Mouse (Mus musculus): Measurements from ENCODE around the gene Pi4k2b. TPM values are rescaled to one million over a fixed set of nuclear protein-coding genes. Genes with fewer than 3 reads are reported as not detected.
A peak's percentile ranks its signal among the peaks of the same experiment; 100 is the strongest.
"Not testable (repeated sequence)": the region's sequence is repeated elsewhere in the genome, so short reads cannot be mapped to it uniquely, and the experiment has no call there.

Pi4k2b gene
- polyA plus RNA-seq, 1 experiment from 2014 or later = 17.3 TPM

DNA sequence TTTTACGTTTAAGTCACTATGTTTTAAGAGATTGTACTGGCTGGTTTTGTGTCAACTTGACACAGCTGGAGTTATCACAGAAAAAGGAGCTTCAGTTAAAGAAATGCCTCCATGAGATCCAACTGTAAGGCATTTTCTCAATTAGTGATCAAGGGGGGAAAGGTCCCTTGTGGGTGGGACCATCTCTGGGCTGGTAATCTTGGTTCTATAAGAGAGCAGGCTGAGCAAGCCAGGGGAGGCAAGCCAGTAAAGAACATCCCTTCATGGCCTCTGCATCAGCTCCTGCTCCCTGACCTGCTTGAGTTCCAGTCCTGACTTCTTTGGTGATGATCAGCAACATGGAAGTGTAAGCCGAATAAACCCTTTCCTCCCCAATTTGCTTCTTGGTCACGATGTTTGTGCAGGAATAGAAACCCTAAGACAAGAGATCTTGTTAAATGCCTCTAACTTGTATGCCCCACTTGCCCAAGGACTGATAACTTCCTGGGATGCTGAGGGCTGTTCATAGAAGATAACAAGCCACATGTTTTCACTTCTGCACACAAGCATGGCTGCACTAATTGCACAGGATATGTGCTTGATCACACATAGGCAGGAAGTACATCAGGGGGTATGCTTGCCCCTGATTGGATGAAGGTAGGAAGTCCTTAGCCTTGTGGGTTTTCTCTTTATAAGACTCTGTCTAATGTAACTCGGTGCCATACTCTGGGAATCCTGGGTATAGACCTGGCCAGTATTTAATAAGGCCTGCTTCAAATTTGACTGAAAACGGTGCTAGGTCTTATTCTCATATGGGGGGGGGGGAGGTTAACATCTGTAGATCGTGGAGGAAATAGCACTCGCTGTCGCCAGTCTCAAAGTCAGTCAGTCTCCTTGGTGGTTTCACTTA is 35.3 kb downstream of the Pi4k2b start:
- not testable (repeated sequence) for H3K9me3 ChIP-seq (replicated peaks); H3K4me3 ChIP-seq (replicated peaks); H3K27me3 ChIP-seq; H3K9ac ChIP-seq; H3K36me3 ChIP-seq (replicated peaks)
- WGBS (ENCODE audit: insufficient replicate concordance) = 71% methylated on average over 8 of the region's 8 CpGs
- Histone ChIP-seq H3K4me1 (replicated peaks) (peaks cover 27% of the 10 kb centered on the region), H3K27ac (replicated peaks) (peak overlapping the region; percentile 71), H3K4me2 (peak overlapping the region; percentile 29)
- peak; percentile 96 for ATAC-seq (ENCODE audit: insufficient read depth)

DNA sequence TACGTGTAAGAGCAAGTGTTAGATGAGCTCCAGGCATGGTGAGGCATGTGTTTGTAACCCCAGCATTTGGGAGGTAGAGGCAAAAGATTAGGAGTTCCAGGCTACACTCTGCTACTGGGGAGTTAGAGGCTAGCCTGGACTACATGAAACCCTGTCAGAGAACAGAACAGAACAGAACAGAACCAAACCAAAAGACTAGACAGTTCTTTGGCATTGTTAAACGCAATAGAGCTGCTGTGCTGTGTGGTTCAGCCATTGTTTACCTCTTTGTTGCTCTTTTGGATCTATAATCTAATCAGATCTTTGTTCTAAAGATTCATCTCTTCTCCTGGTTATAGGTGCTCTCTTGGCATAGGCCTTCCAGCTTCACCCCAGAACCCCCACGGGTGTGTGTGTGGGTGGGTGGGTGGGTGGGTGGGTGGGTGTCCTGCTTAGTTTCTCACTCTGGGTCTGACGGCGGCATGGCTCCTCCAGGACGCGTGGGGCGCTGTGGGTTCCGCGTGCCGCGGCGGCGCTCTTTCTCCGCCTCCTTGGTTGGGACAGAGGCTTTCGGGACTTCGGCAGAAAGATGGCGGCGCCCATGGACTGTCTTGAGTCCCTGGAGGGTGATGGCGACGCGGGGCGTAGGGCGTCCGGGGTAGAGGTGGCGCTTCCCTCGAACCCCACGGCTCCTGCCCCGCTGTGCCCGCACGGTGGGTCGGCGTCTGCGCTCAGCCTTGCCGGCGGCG is 41.3 kb downstream of the Pi4k2b start:
- Histone ChIP-seq H3K9ac (peak overlapping the region; percentile 84), H3K9me3 (replicated peaks) (no peaks in the 10 kb centered on the region), H3K4me2 (peak overlapping the region; percentile 71), H3K36me3 (replicated peaks) (peaks cover 5% of the 10 kb centered on the region; the same call in 1 of the 2 replicates), H3K27ac (replicated peaks) (peak overlapping the region; percentile 80), H3K4me3 (replicated peaks) (peak overlapping the region; percentile 98), H3K27me3 (no peaks in the 10 kb centered on the region), H3K4me1 (replicated peaks) (peaks cover 24% of the 10 kb centered on the region)
- WGBS (ENCODE audit: insufficient replicate concordance) = 4% methylated on average over 36 of the region's 37 CpGs
- peak; percentile 91 for ATAC-seq (ENCODE audit: insufficient read depth)

DNA sequence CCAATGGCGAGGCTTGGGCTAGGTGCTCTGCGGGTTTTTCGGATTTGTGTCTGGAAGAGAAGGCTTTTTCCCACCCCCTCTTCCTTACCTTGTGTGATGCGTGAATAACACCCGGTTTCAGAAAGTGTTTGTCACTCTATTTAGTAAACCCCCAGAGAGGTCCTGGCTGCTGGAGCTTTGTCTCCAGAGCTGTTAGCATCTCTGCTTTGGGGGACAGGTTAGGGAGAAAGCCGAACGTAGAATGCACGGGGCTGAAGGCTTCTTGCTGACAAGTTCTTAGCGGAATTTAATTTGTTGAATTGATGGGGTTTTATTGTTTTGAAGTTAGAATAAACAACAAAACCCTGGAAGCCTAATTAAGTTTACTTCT is 41.9 kb downstream of the Pi4k2b start:
- no peaks in the 10 kb centered on the region for H3K9me3 ChIP-seq (replicated peaks)
- peak; percentile 61 for ATAC-seq (ENCODE audit: insufficient read depth)
- 0% methylated on average over 9 of the region's 9 CpGs for WGBS (ENCODE audit: insufficient replicate concordance)

DNA sequence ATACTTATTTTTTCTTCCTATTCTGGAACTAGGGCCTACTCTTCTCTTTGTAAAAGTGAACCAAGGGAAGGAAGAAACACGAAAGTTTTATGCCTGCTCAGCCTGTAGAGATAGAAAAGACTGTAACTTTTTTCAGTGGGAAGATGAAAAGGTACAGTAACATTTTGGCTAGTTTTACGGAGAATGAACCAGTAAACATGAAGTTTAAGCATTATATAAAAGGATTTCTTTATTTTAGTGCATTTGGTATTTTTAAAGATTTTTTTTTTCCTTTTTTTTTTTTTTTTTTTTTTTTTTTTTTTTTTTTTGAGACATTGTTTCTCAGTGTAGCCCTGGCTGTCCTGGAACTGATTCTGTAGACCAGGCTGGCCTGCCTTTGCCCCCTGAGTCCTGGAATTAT is 42.6 kb downstream of the Pi4k2b start:
- Histone ChIP-seq H3K36me3 (replicated peaks) (peaks cover 13% of the 10 kb centered on the region), H3K27me3 (no peaks in the 10 kb centered on the region), H3K9me3 (replicated peaks) (no peaks in the 10 kb centered on the region), H3K4me2 (peak overlapping the region; percentile 71), H3K27ac (replicated peaks) (no peak overlapping the region), H3K4me3 (replicated peaks) (peak overlapping the region; percentile 98), H3K9ac (no peak overlapping the region), H3K4me1 (replicated peaks) (peaks cover 23% of the 10 kb centered on the region)
- 75% methylated on average over 2 of the region's 2 CpGs for WGBS (ENCODE audit: insufficient replicate concordance)
- ATAC-seq (ENCODE audit: insufficient read depth) = no peak

More for the DNA sequence above, 41.9 kb downstream of the Pi4k2b start:
- Histone ChIP-seq H3K36me3 (replicated peaks) (peaks cover 5% of the 10 kb centered on the region), H3K4me1 (replicated peaks) (peaks cover 23% of the 10 kb centered on the region), H3K4me2 (peak overlapping the region; percentile 71), H3K9ac (peak overlapping the region; percentile 84), H3K4me3 (replicated peaks) (peak overlapping the region; percentile 98), H3K27me3 (no peaks in the 10 kb centered on the region), H3K27ac (replicated peaks) (peak overlapping the region; percentile 80)

DNA sequence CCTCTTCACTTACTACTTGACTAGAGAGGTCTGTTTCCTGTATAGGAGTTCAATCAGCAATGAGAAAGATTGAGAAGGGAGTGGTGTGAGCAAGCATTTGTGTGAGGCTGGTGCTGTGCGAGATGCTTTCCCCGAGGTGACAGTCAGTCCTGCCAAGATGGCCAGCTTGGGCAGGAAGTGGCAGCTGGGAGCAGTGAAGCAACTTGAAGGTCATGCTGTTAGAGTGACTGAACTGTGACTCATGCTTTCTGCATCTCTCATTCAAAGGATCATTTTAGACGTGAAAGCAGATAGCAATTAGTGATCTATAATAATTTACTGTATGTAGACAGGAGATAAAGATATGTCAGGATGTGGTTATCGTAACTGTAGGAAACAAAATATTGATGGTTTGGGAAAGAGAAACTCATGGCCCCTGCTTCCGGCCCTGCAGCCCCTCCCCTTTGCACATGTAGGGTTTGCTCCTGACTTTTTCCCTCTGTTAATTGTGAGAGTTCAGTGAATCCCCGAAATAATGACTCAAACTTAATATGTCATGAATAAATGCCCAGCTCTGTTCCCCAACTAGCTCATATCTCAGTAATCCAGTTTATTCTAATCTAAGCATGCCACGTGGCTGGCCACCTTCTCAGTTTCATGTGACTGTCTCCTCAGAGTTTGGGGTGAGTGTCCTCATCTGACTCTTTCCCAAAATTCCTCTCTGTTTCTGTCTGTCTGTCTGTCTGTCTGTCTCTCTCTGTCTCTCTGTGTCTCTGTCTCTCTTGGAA is 45.4 kb downstream of the Pi4k2b start:
- Histone ChIP-seq H3K27me3 (no peaks in the 10 kb centered on the region), H3K4me3 (replicated peaks) (no peak overlapping the region), H3K9me3 (replicated peaks) (no peaks in the 10 kb centered on the region), H3K9ac (no peak overlapping the region), H3K4me2 (no peak overlapping the region), H3K36me3 (replicated peaks) (peaks cover 16% of the 10 kb centered on the region), H3K4me1 (replicated peaks) (peaks cover 23% of the 10 kb centered on the region), H3K27ac (replicated peaks) (no peak overlapping the region)
- WGBS (ENCODE audit: insufficient replicate concordance) = 37% methylated on average over 7 of the region's 7 CpGs
- no peak for ATAC-seq (ENCODE audit: insufficient read depth)

DNA sequence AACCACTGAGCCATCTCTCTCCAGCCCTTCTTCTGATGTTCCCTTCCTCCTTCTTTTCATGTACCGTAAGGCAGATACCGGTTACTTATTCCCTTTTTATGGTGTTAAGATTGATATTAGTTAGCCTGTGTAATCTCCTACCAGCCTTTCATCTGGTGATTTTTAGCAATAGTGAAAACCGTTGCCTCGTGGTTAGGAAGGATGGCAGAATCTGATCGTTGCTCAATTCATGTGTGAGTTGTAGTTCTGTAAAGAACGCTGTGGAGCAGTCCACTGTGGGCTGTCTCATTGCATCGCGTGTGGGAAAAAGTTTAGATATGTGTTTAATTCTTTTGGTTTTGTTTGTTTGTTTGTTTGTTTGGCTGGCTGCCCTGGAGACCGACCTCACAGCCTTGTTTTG is 51.9 kb downstream of the Pi4k2b start:
- H3K4me2 ChIP-seq = no peak overlapping the region
- H3K9ac ChIP-seq = no peak overlapping the region
- ATAC-seq (ENCODE audit: insufficient read depth) = no peak
- H3K27ac ChIP-seq (replicated peaks) = no peak overlapping the region
- H3K36me3 ChIP-seq (replicated peaks) = peaks cover 36% of the 10 kb centered on the region
- no peaks in the 10 kb centered on the region for H3K4me1 ChIP-seq (replicated peaks)
- H3K9me3 ChIP-seq (replicated peaks) = no peaks in the 10 kb centered on the region
- H3K27me3 ChIP-seq = no peaks in the 10 kb centered on the region
- no peak overlapping the region for H3K4me3 ChIP-seq (replicated peaks)
- WGBS (ENCODE audit: insufficient replicate concordance) = 58% methylated on average over 9 of the region's 9 CpGs

DNA sequence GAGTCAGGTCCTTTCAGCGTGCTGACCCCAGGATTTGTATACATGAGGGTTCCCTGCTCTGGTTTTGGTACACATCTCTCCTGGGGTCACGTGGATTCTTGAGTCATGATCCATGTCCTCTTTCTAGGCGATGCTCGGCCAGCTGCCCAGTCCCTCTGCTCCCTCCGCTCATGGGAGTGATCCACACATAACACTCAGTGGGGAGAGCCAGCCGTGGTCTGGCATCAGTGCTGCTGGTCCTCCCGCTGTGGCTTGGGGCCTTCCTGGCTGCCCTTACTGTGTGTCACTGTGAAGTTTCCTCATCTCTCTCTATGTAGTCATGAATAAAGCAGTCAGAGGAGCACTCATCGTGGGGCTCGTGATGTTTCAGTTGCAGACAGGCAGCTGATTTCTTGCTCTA is 52.7 kb downstream of the Pi4k2b start:
- Histone ChIP-seq H3K27me3 (no peaks in the 10 kb centered on the region), H3K9ac (no peak overlapping the region), H3K27ac (replicated peaks) (no peak overlapping the region), H3K4me3 (replicated peaks) (no peak overlapping the region), H3K9me3 (replicated peaks) (no peaks in the 10 kb centered on the region), H3K36me3 (replicated peaks) (peaks cover 34% of the 10 kb centered on the region), H3K4me2 (no peak overlapping the region), H3K4me1 (replicated peaks) (no peaks in the 10 kb centered on the region)
- 76% methylated on average over 9 of the region's 9 CpGs for WGBS (ENCODE audit: insufficient replicate concordance)
- ATAC-seq (ENCODE audit: insufficient read depth) = no peak

DNA sequence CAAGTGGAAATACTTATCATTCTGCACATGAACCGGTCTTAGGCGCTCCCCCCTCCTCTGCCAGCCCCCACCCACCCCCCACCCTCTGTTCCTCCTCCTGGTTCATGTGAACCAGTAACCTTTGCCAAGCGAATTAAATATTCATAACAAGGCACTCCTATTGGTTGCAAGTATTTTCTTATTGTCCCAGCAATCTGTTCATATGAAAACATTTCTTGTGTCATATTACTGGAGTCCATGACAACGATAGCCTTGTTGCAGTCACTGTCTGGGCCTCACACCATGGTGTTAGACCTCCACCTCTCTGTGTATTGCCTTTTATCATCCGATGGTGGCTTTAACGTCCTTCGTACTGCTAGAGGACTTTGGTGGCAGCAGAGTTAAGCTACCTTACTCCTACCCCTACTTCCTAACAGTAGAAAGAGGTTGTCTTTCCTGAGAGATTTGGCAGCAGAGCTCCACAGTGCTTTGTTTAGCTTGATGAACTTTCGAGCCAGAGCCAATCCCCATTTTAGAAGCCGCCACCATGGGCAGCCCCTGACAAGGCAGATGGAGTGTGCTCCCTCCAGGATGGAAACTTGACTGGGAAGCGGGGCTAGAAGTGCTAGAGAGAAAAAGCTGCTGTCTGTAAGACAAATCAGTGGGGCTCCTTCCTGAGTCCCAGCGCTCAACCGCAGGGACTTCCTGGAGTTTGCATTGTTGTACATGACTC is 58.1 kb downstream of the Pi4k2b start:
- no peak overlapping the region for H3K27ac ChIP-seq (replicated peaks)
- no peaks in the 10 kb centered on the region for H3K9me3 ChIP-seq (replicated peaks)
- no peaks in the 10 kb centered on the region for H3K27me3 ChIP-seq
- ATAC-seq (ENCODE audit: insufficient read depth) = no peak
- H3K4me2 ChIP-seq = no peak overlapping the region
- peaks cover 45% of the 10 kb centered on the region for H3K36me3 ChIP-seq (replicated peaks)
- H3K4me1 ChIP-seq (replicated peaks) = no peaks in the 10 kb centered on the region; the same call in 1 of the 2 replicates
- no peak overlapping the region for H3K9ac ChIP-seq
- H3K4me3 ChIP-seq (replicated peaks) = no peak overlapping the region
- 82% methylated on average over 12 of the region's 12 CpGs for WGBS (ENCODE audit: insufficient replicate concordance)

DNA sequence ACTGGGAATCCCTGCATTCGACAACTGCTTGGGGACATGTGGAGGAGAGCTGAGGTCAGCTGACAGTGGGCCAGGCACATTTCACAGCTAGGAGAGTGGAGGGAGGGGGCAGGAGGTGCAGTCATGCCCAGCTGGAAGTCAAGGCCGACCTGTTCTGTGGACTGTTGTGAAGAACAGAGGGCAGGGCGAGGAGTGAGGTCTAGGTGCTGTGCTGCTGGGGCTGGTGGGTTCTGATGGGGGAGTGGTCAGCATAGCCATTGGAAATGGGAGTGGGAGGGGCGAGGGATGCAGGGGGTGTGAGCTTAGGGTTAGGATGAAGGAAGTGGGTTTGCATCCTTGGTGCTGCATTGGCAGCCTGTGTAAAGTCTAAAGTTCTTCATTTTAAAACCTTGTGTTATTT is 64.4 kb downstream of the Pi4k2b start:
- Histone ChIP-seq H3K27ac (replicated peaks) (no peak overlapping the region), H3K9ac (no peak overlapping the region), H3K4me1 (replicated peaks) (no peaks in the 10 kb centered on the region), H3K36me3 (replicated peaks) (peaks cover 31% of the 10 kb centered on the region; the same call in 1 of the 2 replicates), H3K27me3 (no peaks in the 10 kb centered on the region), H3K9me3 (replicated peaks) (no peaks in the 10 kb centered on the region), H3K4me3 (replicated peaks) (no peak overlapping the region), H3K4me2 (no peak overlapping the region)
- ATAC-seq (ENCODE audit: insufficient read depth) = no peak
- WGBS (ENCODE audit: insufficient replicate concordance) = 61% methylated on average over 4 of the region's 4 CpGs

DNA sequence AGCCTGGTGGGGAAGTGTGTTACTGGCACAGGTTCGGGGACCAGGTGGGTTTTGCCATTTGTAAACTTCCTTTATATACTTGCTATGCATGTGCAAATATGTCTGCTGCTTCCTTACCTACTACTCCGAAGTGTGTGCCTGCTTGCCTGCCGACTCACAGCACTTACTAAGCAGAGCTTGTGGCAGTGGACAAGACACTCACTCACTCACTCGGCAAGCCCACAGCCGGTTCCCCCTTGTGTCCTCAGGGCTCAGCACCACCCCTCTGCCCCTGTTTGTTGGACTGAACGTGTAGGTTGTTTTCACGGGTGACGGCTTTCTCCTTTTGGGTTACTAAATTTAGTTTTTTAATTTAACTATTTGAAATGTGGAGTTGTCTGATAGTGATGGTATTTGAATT is 65.0 kb downstream of the Pi4k2b start:
- Histone ChIP-seq H3K4me2 (no peak overlapping the region), H3K4me3 (replicated peaks) (no peak overlapping the region), H3K27ac (replicated peaks) (no peak overlapping the region), H3K36me3 (replicated peaks) (peaks cover 31% of the 10 kb centered on the region; the same call in 1 of the 2 replicates), H3K4me1 (replicated peaks) (no peaks in the 10 kb centered on the region), H3K9me3 (replicated peaks) (no peaks in the 10 kb centered on the region), H3K27me3 (no peaks in the 10 kb centered on the region), H3K9ac (no peak overlapping the region)
- WGBS (ENCODE audit: insufficient replicate concordance) = 70% methylated on average over 8 of the region's 8 CpGs
- ATAC-seq (ENCODE audit: insufficient read depth) = no peak
